Mouse (Mus musculus): ENCODE measurements at regions not wholly inside any gene's neighbourhood (a gene's known extent, or its start where the extent isn't known, plus 50 kb on each side); places are given as distances from the start of the nearest gene placed in this dataset.
A peak's percentile ranks its signal among the peaks of the same experiment; 100 is the strongest.

DNA sequence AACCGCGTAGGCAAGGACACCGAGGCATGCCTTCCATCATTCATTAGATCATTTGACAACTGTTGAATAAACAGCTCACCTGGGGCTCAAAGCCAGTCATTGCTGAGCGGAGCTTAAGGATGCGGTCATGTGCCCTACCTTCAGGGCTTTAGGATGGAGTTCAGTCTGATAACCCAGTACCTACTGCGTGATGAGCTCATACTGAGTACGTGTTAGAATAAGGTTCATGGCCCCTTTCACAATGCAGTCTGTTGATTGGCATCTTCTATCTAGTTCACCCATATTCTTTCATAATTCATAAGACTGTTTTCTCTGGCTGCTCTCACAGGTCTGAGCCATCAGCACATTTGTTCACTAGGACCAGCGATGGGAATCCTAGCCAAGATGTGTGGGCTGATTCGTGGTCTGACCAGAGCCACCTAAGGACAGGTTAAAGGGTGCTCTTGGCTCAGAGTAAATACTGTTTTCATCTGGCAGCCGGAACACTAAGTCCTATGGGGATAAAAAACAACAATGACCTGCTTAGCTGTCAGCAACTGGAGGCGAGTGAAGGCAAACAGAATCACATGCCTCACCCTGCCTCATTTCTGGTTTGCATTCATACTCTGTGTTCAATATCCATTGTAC is 71.4 kb upstream of the Elovl5 start:
- DNase-seq: peak in 1 of 2 experiments; percentile 30

DNA sequence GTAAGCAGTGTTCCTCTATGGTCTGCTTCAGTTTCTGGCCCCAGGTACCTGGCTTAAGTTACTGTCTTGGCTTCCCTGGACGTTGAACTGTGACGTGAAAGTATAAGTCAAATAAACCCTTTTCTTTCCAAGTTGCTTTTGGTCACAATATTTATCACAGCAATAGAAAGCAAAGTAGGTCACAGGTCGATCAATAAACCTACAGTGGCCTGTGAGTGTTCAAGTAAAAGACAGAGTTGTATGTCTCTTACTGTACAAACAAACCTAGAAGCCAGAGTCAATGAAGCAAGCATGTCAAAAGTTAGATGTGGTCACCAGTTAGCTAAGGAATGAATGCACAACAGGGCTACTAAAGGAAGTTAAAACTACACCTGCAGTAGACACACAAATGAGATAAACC is 68.6 kb upstream of the Elovl5 start:
- DNase-seq: no peak

GRCm38 (mm10) chr9:77849343-77849742 is 67.8 kb upstream of the Elovl5 start:
- no peak for DNase-seq

- DNase-seq: no peak
Observed at GRCm38 (mm10) chr9:77851336-77851735, 65.8 kb upstream of the Elovl5 start.

DNA sequence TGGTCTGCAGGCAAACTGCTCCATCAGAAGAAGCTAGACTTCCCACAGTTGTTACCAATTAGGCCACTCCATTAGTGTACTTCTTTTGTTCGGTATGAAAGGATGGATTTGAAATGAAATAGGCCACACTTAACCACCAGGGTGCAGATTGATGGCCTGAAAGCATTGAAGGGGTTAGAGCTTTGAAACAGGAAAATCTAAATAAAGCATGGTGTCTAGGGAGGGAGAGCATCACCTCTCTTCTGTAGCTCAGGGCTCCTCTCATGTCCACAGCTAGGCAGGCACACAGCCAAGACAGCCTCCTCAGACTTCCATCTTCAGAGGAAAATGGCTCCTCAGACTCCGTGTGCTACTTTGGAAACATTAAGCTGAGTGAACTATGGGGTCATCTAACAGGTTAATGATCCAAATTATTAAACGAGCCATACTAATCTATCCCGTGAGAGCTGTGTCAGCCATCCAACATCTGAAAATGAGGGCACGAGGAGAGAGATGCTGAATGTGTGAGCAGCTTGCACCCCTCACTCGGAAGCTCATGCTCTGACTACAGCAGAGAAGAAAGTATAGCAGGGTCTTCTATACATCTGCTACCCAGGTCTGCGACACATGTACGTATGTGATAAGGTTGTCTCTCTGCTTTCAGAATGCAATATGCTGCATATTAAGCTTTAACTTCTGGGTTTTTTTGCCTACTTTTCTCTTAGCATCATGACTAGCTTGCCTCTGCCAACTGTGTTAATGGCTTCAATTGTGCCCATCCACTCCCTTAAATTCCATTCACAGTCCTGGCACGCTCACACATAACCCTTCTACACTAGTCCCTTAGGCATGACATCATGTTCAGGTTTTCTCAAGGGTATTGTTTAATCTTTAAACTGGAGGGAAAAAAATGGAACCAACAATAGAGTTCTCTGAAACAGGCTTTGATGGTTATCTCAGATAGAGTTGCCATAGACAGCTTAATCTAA is 59.8 kb upstream of the Elovl5 start:
- peak in 1 of 2 experiments; percentile 12 for DNase-seq

- DNase-seq: no peak
Observed at GRCm38 (mm10) chr9:77858127-77858794, 58.9 kb upstream of the Elovl5 start.

All from heart, adult 18-20 months (tissue).